ENCODE assay signal across 12 mouse cellular contexts in the genomic region with DNA sequence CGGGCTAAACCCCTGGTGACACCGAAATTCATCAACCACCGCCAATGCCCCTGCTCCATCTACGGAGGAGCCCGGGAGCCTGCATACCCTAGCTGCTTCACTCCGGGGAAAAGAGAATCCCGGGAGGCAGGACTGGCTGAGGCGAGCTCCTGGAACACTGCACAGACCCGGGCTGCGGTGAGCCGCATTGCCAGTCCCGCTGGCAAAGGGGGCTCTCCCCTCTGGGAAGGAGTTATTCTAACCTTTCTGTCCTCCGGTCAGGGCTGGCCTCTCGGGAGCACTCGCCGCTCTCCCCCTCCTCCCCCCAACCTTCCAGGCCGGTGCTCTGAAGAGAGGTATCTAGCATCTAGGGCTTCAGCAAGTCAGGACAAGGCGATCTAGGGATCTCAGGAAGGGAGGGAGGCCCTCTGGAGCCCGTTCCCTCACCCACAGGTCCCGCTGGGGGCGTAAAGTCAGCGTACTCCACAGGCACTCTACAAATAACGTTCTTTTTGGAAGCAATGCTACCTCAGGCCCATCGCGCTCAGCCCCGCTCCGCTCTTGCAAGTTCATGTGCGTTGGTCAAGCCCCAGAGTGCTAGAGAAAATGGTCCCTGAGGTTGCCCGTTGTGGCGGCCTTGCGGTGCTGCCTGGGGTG. TPM values are rescaled to one million over a fixed set of nuclear protein-coding genes. Genes with fewer than 3 reads are reported as not detected.
DNase-seq lines count a peak whose midpoint lies in the region; ATAC-seq lines count a peak whose summit lies in the region.
"Had no signal": no experiment of that assay in that cellular context is flagged by ENCODE, and none has a peak within 500 bp of the region (broad histone marks: within the 10 kb centered on the region; RNA-seq: fewer than 3 reads in every experiment).

No protein-coding gene starts in this region.

- H3K27me3 ChIP-seq in heart, embryonic 14.5 days (ENCODE audit: control insufficient read depth, insufficient read depth, low read length) = peaks cover 95% of the 10 kb centered on the region
- peaks cover 93% of the 10 kb centered on the region for H3K27me3 ChIP-seq in forebrain, embryonic 14.5 days (replicated peaks; ENCODE audit: control insufficient read depth, insufficient read depth, low read length)
- peaks cover 100% of the 10 kb centered on the region for H3K27me3 ChIP-seq in midbrain, embryonic 12.5 days

- H3K9me3 ChIP-seq in heart, embryonic 14.5 days (ENCODE audit: control insufficient read depth, low read length) = no peaks in the 10 kb centered on the region
- H3K9me3 ChIP-seq in forebrain, embryonic 14.5 days (replicated peaks; ENCODE audit: control insufficient read depth, low read length) = no peaks in the 10 kb centered on the region
- H3K9me3 ChIP-seq in midbrain, embryonic 12.5 days = no peaks in the 10 kb centered on the region

- intact Hi-C loops in heart, postnatal 36 days (cut with DNase I) = no loop called here

- peaks cover 0 to 8% of the 10 kb centered on the region in 2 experiments; a peak in 2 of 4 replicates for H3K4me1 ChIP-seq in heart, embryonic 14.5 days (ENCODE audit: control insufficient read depth in 2 of 2, insufficient read depth in 2 of 2, low read length in 2 of 2)
- no peaks in the 10 kb centered on the region for H3K4me1 ChIP-seq in forebrain, embryonic 14.5 days (ENCODE audit: control insufficient read depth, insufficient read depth, low read length)
- H3K4me1 ChIP-seq in midbrain, embryonic 12.5 days = peaks cover 47% of the 10 kb centered on the region

- no peak for ATAC-seq in heart, embryonic 14.5 days (ENCODE audit: insufficient number of reproducible peaks, insufficient read depth, low FRiP score, low read depth)
- 0 out of 2 replicates have a peak, but pooled peaks have one; percentile 43 for ATAC-seq in forebrain, embryonic 14.5 days
- ATAC-seq in midbrain, embryonic 12.5 days (ENCODE audit: low FRiP score, low read depth) = no peak
- no peak for ATAC-seq in erythroblast, adult 5-6 weeks (replicated peaks; ENCODE audit: low FRiP score, poor library complexity, severe bottlenecking)

- H3K27ac ChIP-seq in heart, embryonic 14.5 days (replicated peaks in 1 of 2; ENCODE audit: control insufficient read depth in 1 of 2, insufficient read depth in 1 of 2, low read depth in 2 of 2, low read length in 2 of 2) = no peak overlapping the region
- H3K27ac ChIP-seq in forebrain, embryonic 14.5 days (ENCODE audit: low read depth, low read length) = no peak overlapping the region
- peak overlapping the region; percentile 58 for H3K27ac ChIP-seq in midbrain, embryonic 12.5 days (replicated peaks)
- H3K27ac ChIP-seq: heart, adult 2 months had no signal

- DNase-seq in heart, postnatal 36 days = no peak
- DNase-seq in Muller cell, postnatal 12 days (ENCODE audit: inconsistent ontology term) = peak; percentile 20
- DNase-seq in forebrain, embryonic 14.5 days (ENCODE audit: low spot score) = no peak
- DNase-seq in urinary bladder, adult 18-20 months (ENCODE audit: low spot score in 2 of 2) = no peak
- DNase-seq in frontal cortex, postnatal 36 days (ENCODE audit: low spot score in 2 of 2) = no peak
- DNase-seq: adrenal gland, postnatal 10 days; heart, adult 2 months; left cerebral cortex, postnatal 4 days had no signal

- H3K4me3 ChIP-seq in heart, embryonic 14.5 days (ENCODE audit: control insufficient read depth in 1 of 2, insufficient read depth in 1 of 2, low read depth in 1 of 2, low read length in 2 of 2) = 0 out of 4 replicates have a peak overlapping the region, but pooled peaks of 1 of the 2 experiments have one; percentile 3
- no peak overlapping the region for H3K4me3 ChIP-seq in forebrain, embryonic 14.5 days (ENCODE audit: low read depth, low read length)
- peak overlapping the region; percentile 33 for H3K4me3 ChIP-seq in midbrain, embryonic 12.5 days
- H3K4me3 ChIP-seq: heart, adult 2 months had no signal

- no peaks in the 10 kb centered on the region for H3K36me3 ChIP-seq in heart, embryonic 14.5 days (ENCODE audit: control insufficient read depth, insufficient read depth, low read length)
- no peaks in the 10 kb centered on the region for H3K36me3 ChIP-seq in forebrain, embryonic 14.5 days (ENCODE audit: control insufficient read depth, insufficient read depth, low read length)
- H3K36me3 ChIP-seq in midbrain, embryonic 12.5 days = no peaks in the 10 kb centered on the region

- 0 out of 2 replicates have a peak overlapping the region, but pooled peaks have one; percentile 8 for H3K4me2 ChIP-seq in heart, embryonic 14.5 days (ENCODE audit: low read length)
- no peak overlapping the region; the same call in 1 of the 2 replicates for H3K4me2 ChIP-seq in forebrain, embryonic 14.5 days (ENCODE audit: low read length)
- H3K4me2 ChIP-seq in midbrain, embryonic 12.5 days (replicated peaks) = peak overlapping the region; percentile 50

- WGBS in heart, embryonic 14.5 days = under 1% methylated on average over 31 of the region's 31 CpGs
- WGBS in forebrain, embryonic 14.5 days = under 1% methylated on average over 27 of the region's 31 CpGs
- under 1% methylated on average over 30 of the region's 31 CpGs for WGBS in midbrain, embryonic 12.5 days

- no peak overlapping the region for H3K9ac ChIP-seq in heart, embryonic 14.5 days (ENCODE audit: low read length)
- H3K9ac ChIP-seq in forebrain, embryonic 14.5 days (ENCODE audit: low read length) = no peak overlapping the region
- H3K9ac ChIP-seq in midbrain, embryonic 12.5 days (replicated peaks) = peak overlapping the region; percentile 52

RNA-seq across cellular contexts. Expression of a gene that starts 8.5 kb away (rescaled TPM):
- 0.07 TPM in 1 of 2 replicates, not detected in the other for polyA plus RNA-seq in heart, embryonic 14.5 days (2014; fragmentation: Nextera tagmentation; extraction: Ambion mirVana)
- total RNA-seq in heart, postnatal 36 days (2021) = under 1 TPM; 0.05 to 0.08 TPM
- polyA plus RNA-seq in forebrain, embryonic 14.5 days (2014; fragmentation: Nextera tagmentation; extraction: Ambion mirVana) = 0.34 and 0.40 TPM in 2 replicates
- 2.3 and 2.8 TPM in 2 replicates for polyA plus RNA-seq in midbrain, embryonic 12.5 days (2016; fragmentation: Nextera tagmentation; extraction: Ambion mirVana)
- not detected in 2 replicates for total RNA-seq in erythroblast, adult 5-6 weeks (2015; ENCODE audit: low replicate concordance)
- total RNA-seq in erythroblast, adult 5-6 weeks (2017; ENCODE audit: low replicate concordance) = not detected in 2 replicates
- total RNA-seq: common myeloid progenitor, adult 5-6 weeks had no signal
